Mouse (Mus musculus) MEL (cell line): ENCODE measurements around the gene Tfrc. TPM values are rescaled to one million over a fixed set of nuclear protein-coding genes. Genes with fewer than 3 reads are reported as not detected.
A peak's percentile ranks its signal among the peaks of the same experiment; 100 is the strongest.

Experiments
- DNase-seq: peaks from one replicate; pipeline ENCODE4 v3.0.0; 2011; ENCODE audit warnings: low read depth, low spot score
- H3K27ac ChIP-seq: 2 replicates; pipeline ENCODE4 v1.5.1; 2012; ENCODE audit warnings: low read depth, mild to moderate bottlenecking, control low read depth, low read length, moderate library complexity; ENCODE audit not compliant: control insufficient read depth
- H3K27me3 ChIP-seq, 2 experiments: fragments of 150-350 bp in 1 of 2; sonication (generic) in 1 of 2; 2 replicates each; pipeline ENCODE4 v1.6.1; 2012; ENCODE audit warnings: low read length in 2 of 2, mild to moderate bottlenecking in 2 of 2, improper control_type of control experiment in 1 of 2, moderate library complexity in 1 of 2; ENCODE audit not compliant: insufficient read depth in 2 of 2, control insufficient read depth in 1 of 2
- H3K36me3 ChIP-seq, 2 experiments: 2 replicates each; pipeline ENCODE4 v1.6.1; 2012 to 2014; ENCODE audit warnings: low read length in 2 of 2, improper control_type of control experiment in 1 of 2, inconsistent platforms in 1 of 2, mild to moderate bottlenecking in 1 of 2; ENCODE audit not compliant: insufficient read depth in 2 of 2, control insufficient read depth in 1 of 2
- H3K4me1 ChIP-seq, 2 experiments: fragments of 150-350 bp in 1 of 2; sonication (generic) in 1 of 2; 2 replicates each; pipeline ENCODE4 v1.6.1; 2012; ENCODE audit warnings: low read length in 2 of 2, improper control_type of control experiment in 1 of 2, mild to moderate bottlenecking in 1 of 2; ENCODE audit not compliant: insufficient read depth in 2 of 2, control insufficient read depth in 1 of 2
- H3K4me3 ChIP-seq, 2 experiments: fragments of 150-350 bp in 1 of 2; sonication (generic) in 1 of 2; 2 replicates each; pipeline ENCODE4 v1.5.1; 2012; ENCODE audit warnings: low read depth in 2 of 2, low read length in 2 of 2, mild to moderate bottlenecking in 2 of 2, moderate library complexity in 2 of 2, control low read depth in 1 of 2, improper control_type of control experiment in 1 of 2; ENCODE audit not compliant: control insufficient read depth in 1 of 2, insufficient read depth in 1 of 2
- H3K79me2 ChIP-seq: 2 replicates; pipeline ENCODE4 v1.6.1; 2012; ENCODE audit warnings: mild to moderate bottlenecking, low read length, moderate library complexity; ENCODE audit not compliant: control insufficient read depth, poor library complexity, insufficient read depth
- H3K9ac ChIP-seq: 2 replicates; pipeline ENCODE4 v1.6.1; 2012; ENCODE audit warnings: low read depth, mild to moderate bottlenecking, control low read depth, low read length, moderate library complexity; ENCODE audit not compliant: control insufficient read depth, poor library complexity, severe bottlenecking
- H3K9me3 ChIP-seq: fragments of 150-350 bp; sonication (generic); replicated peaks from 2 replicates; pipeline ENCODE4 v1.6.1; 2012; ENCODE audit warnings: mild to moderate bottlenecking, low read length, improper control_type of control experiment, moderate library complexity; ENCODE audit not compliant: insufficient read depth
- BHLHE40 ChIP-seq: IDR thresholded peaks from 2 replicates; pipeline ENCODE4 v1.6.1; 2012; ENCODE audit warnings: low read depth, mild to moderate bottlenecking, inconsistent platforms, low read length, improper control_type of control experiment, borderline replicate concordance
- CHD1 ChIP-seq: IDR thresholded peaks from 2 replicates; pipeline ENCODE4 v1.6.1; 2012; ENCODE audit warnings: low read depth, mild to moderate bottlenecking, inconsistent platforms, low read length, improper control_type of control experiment
- CHD2 ChIP-seq: IDR thresholded peaks from 2 replicates; pipeline ENCODE4 v1.6.1; 2011; ENCODE audit warnings: low read length, improper control_type of control experiment
- CTCF ChIP-seq, 3 experiments: IDR thresholded peaks in 2 of 3; conservative IDR thresholded peaks in 1 of 3; 2 replicates each; pipeline ENCODE4 v1.5.1; 2011 to 2012; ENCODE audit warnings: low read length in 3 of 3, low read depth in 2 of 3, mild to moderate bottlenecking in 2 of 3, improper control_type of control experiment in 1 of 3, inconsistent platforms in 1 of 3, mixed read lengths in 1 of 3, moderate library complexity in 1 of 3; ENCODE audit not compliant: control insufficient read depth in 1 of 3, insufficient read depth in 1 of 3, poor library complexity in 1 of 3, severe bottlenecking in 1 of 3
- E2F4 ChIP-seq: IDR thresholded peaks from 2 replicates; pipeline ENCODE4 v1.6.1; 2011; ENCODE audit warnings: low read depth, low read length, improper control_type of control experiment, borderline replicate concordance
- ELF1 ChIP-seq: IDR thresholded peaks from 2 replicates; pipeline ENCODE4 v1.6.1; 2014; ENCODE audit warnings: low read depth, mild to moderate bottlenecking, inconsistent platforms, low read length, improper control_type of control experiment, moderate library complexity
- EP300 ChIP-seq, 2 experiments: IDR thresholded peaks; 2 replicates each; pipeline ENCODE4 v1.6.1; 2011; ENCODE audit warnings: improper control_type of control experiment in 2 of 2, low read length in 2 of 2, low read depth in 1 of 2, mild to moderate bottlenecking in 1 of 2
- GABPA ChIP-seq: IDR thresholded peaks from 2 replicates; pipeline ENCODE4 v1.6.1; 2012; ENCODE audit warnings: low read depth, mild to moderate bottlenecking, inconsistent platforms, low read length, improper control_type of control experiment, moderate library complexity
- GATA1 ChIP-seq: IDR thresholded peaks from 2 replicates; pipeline ENCODE4 v1.6.1; 2011; ENCODE audit warnings: low read depth, low read length, improper control_type of control experiment
- JUND ChIP-seq: IDR thresholded peaks from 2 replicates; pipeline ENCODE4 v1.6.1; 2011; ENCODE audit warnings: low read depth, mild to moderate bottlenecking, improper control_type of control experiment, low read length
- MAX ChIP-seq: IDR thresholded peaks from 2 replicates; pipeline ENCODE4 v1.6.1; 2011; ENCODE audit warnings: low read length, improper control_type of control experiment
- MAZ ChIP-seq: IDR thresholded peaks from 2 replicates; pipeline ENCODE4 v1.6.1; 2012; ENCODE audit warnings: low read depth, mild to moderate bottlenecking, inconsistent platforms, low read length, improper control_type of control experiment
- MEF2A ChIP-seq: IDR thresholded peaks from 2 replicates; pipeline ENCODE4 v1.6.1; 2014; ENCODE audit warnings: low read depth, mild to moderate bottlenecking, inconsistent platforms, low read length, improper control_type of control experiment; ENCODE audit not compliant: poor library complexity, insufficient replicate concordance, severe bottlenecking; ENCODE audit errors: extremely low read depth
- MXI1 ChIP-seq: IDR thresholded peaks from 2 replicates; pipeline ENCODE4 v1.6.1; 2011; ENCODE audit warnings: mild to moderate bottlenecking, low read depth, low read length, improper control_type of control experiment
- NRF1 ChIP-seq: IDR thresholded peaks from 2 replicates; pipeline ENCODE4 v1.6.1; 2014; ENCODE audit warnings: low read depth, mild to moderate bottlenecking, inconsistent platforms, low read length, improper control_type of control experiment, moderate library complexity; ENCODE audit not compliant: poor library complexity, insufficient read depth, severe bottlenecking
- POLR2A ChIP-seq, 2 experiments: IDR thresholded peaks; 2 replicates each; pipeline ENCODE4 v1.6.1; 2011 to 2012; ENCODE audit warnings: low read length in 2 of 2, mild to moderate bottlenecking in 2 of 2, control low read depth in 1 of 2, improper control_type of control experiment in 1 of 2, low read depth in 1 of 2, moderate library complexity in 1 of 2; ENCODE audit not compliant: control insufficient read depth in 1 of 2, insufficient read depth in 1 of 2, poor library complexity in 1 of 2
- POLR2AphosphoS2 ChIP-seq: IDR thresholded peaks from 2 replicates; pipeline ENCODE4 v1.6.1; 2011; ENCODE audit warnings: low read length, improper control_type of control experiment
- SIN3A ChIP-seq: IDR thresholded peaks from 2 replicates; pipeline ENCODE4 v1.6.1; 2012; ENCODE audit warnings: low read length, improper control_type of control experiment, inconsistent platforms
- SMC3 ChIP-seq: IDR thresholded peaks from 2 replicates; pipeline ENCODE4 v1.6.1; 2011; ENCODE audit warnings: low read depth, low read length, improper control_type of control experiment
- TAL1 ChIP-seq: IDR thresholded peaks from 2 replicates; pipeline ENCODE4 v1.6.1; 2012; ENCODE audit warnings: mild to moderate bottlenecking, inconsistent platforms, low read length, moderate library complexity, mixed read lengths
- UBTF ChIP-seq: IDR thresholded peaks from 2 replicates; pipeline ENCODE4 v1.6.1; 2012; ENCODE audit warnings: low read depth, mild to moderate bottlenecking, inconsistent platforms, low read length, improper control_type of control experiment, moderate library complexity, borderline replicate concordance; ENCODE audit not compliant: insufficient read depth
- USF1 ChIP-seq: IDR thresholded peaks from 2 replicates; pipeline ENCODE4 v1.6.1; 2014; ENCODE audit warnings: low read depth, mild to moderate bottlenecking, inconsistent platforms, low read length, improper control_type of control experiment, moderate library complexity
- ZC3H11A ChIP-seq: IDR thresholded peaks from 2 replicates; pipeline ENCODE4 v1.6.1; 2012; ENCODE audit warnings: low read depth, mild to moderate bottlenecking, inconsistent platforms, low read length, improper control_type of control experiment
- ZKSCAN1 ChIP-seq: IDR thresholded peaks from 2 replicates; pipeline ENCODE4 v1.6.1; 2012; ENCODE audit warnings: low read depth, mild to moderate bottlenecking, inconsistent platforms, low read length, improper control_type of control experiment, moderate library complexity
- ZNF384 ChIP-seq: IDR thresholded peaks from 2 replicates; pipeline ENCODE4 v1.6.1; 2012; ENCODE audit warnings: low read depth, mild to moderate bottlenecking, inconsistent platforms, low read length, improper control_type of control experiment
- polyA plus RNA-seq, 2 experiments: library from polyadenylated mRNA; stranded (reverse) in 1 of 2; unstranded in 1 of 2; fragments of >175 nt in 1 of 2; fragments of >200 nt in 1 of 2; gene quantifications; 2 replicates each; pipeline versions ENCODE4 v1.2.1 to v1.2.4; 2012; ENCODE audit warnings: low replicate concordance in 2 of 2, low read depth in 1 of 2; ENCODE audit not compliant: insufficient read length in 2 of 2, insufficient read depth in 1 of 2, missing spikeins in 1 of 2
- total RNA-seq: library from RNA; depleted of rRNA; stranded (reverse); fragments of 300-350 nt; gene quantifications from 2 replicates; pipeline ENCODE4 v1.2.3, GENCODE M21; 2012

The Tfrc gene
- total and polyA plus RNA-seq, 3 experiments, result 90.9 to 234 (median 106) TPM

GRCm38 (mm10) chr16:32628140-32628539 is 19.4 kb downstream of the Tfrc start (continued):
- TF ChIP-seq POLR2AphosphoS2 (no peak), NRF1 (no peak), MAZ (no peak), GABPA (no peak), JUND (no peak), CHD2 (no peak), CHD1 (no peak), E2F4 (no peak), ZC3H11A (no peak), BHLHE40 (0 out of 2 replicates have a peak, but pooled peaks have one; percentile 16), MXI1 (0 out of 2 replicates have a peak, but pooled peaks have one; percentile 35), EP300 (IDR thresholded peaks at IDR 0.05; ENCODE audit: low read depth in 1 of 2, low read length in 2 of 2) (peak; percentile 54 to 58; a peak in 3 of 4 replicates), UBTF (no peak), ZNF384 (peak; percentile 65), SIN3A (peak; percentile 47; the same call in 1 of the 2 replicates), USF1 (no peak), SMC3 (0 out of 2 replicates have a peak, but pooled peaks have one; percentile 12)

DNA sequence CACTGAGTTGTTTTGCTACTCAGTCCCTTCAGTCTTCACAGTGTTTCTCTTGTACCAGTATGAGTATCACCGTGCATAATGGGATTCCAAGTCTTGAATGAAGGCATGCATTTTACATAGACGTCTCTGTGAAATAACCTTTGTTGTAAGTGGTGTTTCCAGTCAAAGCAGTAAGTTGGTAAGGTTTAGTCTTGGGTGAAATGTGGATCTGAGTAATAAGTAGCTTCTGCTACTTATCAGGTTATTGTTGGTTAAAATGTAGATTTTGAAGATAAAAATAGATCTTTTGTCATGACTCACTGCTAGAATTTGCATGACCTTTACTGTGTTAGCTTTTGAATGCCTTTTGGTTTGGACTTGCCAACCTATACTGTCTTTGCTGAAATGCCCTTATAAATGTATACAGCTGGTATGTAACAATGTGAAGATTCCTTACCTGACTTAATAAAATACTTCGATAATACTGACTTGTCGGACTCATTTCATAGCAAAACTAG is 23.7 kb downstream of the Tfrc start:
- TF ChIP-seq SMC3 (no peak), GABPA (no peak), GATA1 (no peak), ZKSCAN1 (no peak), POLR2AphosphoS2 (no peak), POLR2A (IDR thresholded peaks at IDR 0.05; ENCODE audit: control insufficient read depth in 1 of 2, insufficient read depth in 1 of 2, low read depth in 1 of 2, low read length in 2 of 2, poor library complexity in 1 of 2) (no peak), NRF1 (no peak), BHLHE40 (no peak), E2F4 (no peak), ZNF384 (no peak), MAZ (no peak), CHD1 (no peak), CTCF (IDR thresholded peaks at IDR 0.05 in 2 of 3, conservative IDR thresholded peaks at IDR 0.05 in 1 of 3; ENCODE audit: control insufficient read depth in 1 of 3, insufficient read depth in 1 of 3, low read depth in 2 of 3, low read length in 3 of 3, poor library complexity in 1 of 3, severe bottlenecking in 1 of 3) (no peak), MEF2A (no peak), TAL1 (no peak), JUND (no peak), ELF1 (no peak), MAX (no peak)
- TF ChIP-seq, all 39 proteins: peak for 0
- no peak overlapping the region for H3K27ac ChIP-seq
- no peaks in the 10 kb centered on the region for H3K27me3 ChIP-seq
- peaks cover 2% of the 10 kb centered on the region; the same call in 1 of the 2 replicates for H3K79me2 ChIP-seq
- H3K9ac ChIP-seq, result no peak overlapping the region
- H3K4me3 ChIP-seq, result no peak overlapping the region
- H3K36me3 ChIP-seq, result peaks cover 40 to 44% of the 10 kb centered on the region in 2 experiments
- no peaks in the 10 kb centered on the region for H3K9me3 ChIP-seq
- H3K4me1 ChIP-seq, result peaks cover 11 to 16% of the 10 kb centered on the region in 2 experiments; a peak in 3 of 4 replicates
- no peak for DNase-seq
